Comparison of ENCODE assay signal across 7 mouse cellular contexts in genomic region chr15:10485484-10486364, GRCm38 (mm10). TPM values are rescaled to one million over a fixed set of nuclear protein-coding genes. Genes with fewer than 3 reads are reported as not detected.
DNase-seq lines count a peak whose midpoint lies in the region; ATAC-seq lines count a peak whose summit lies in the region.

TSS of gene Brix1 (minus strand) at chr15:10485947.
TSS of gene Rad1 (plus strand) at chr15:10486018.

- H3K4me1 ChIP-seq in intestine, embryonic 16.5 days (ENCODE audit: control insufficient read depth, insufficient read depth, low read length): peaks cover 15% of the 10 kb centered on the region
- peaks cover 14% of the 10 kb centered on the region for H3K4me1 ChIP-seq in midbrain, embryonic 11.5 days (ENCODE audit: control insufficient read depth, insufficient read depth, low read length)

- H3K9ac ChIP-seq in intestine, embryonic 16.5 days (ENCODE audit: low read depth, low read length): peak within 1 kb of the TSS; percentile 93
- peak within 1 kb of the TSS; percentile 84 for H3K9ac ChIP-seq in midbrain, embryonic 11.5 days (ENCODE audit: low read length)

- DNase-seq in adrenal gland, adult 8-10 months: peak; percentile 93
- peak; percentile 93 for DNase-seq in embryo, embryonic 9.5 days (ENCODE audit: extremely low spot score)
- DNase-seq in gastrocnemius, postnatal 4 days (ENCODE audit: low spot score in 2 of 2): peak; percentile 73 to 90
- DNase-seq in left cerebral cortex, postnatal 36 days (ENCODE audit: low spot score in 2 of 2): peak; percentile 94 to 96
- peak; percentile 98 for DNase-seq in midbrain, embryonic 11.5 days (ENCODE audit: low spot score, missing footprints)
- DNase-seq in skeletal muscle tissue, adult 2 months (ENCODE audit: low read depth, low spot score): peak; percentile 92

- 0 out of 2 replicates have a peak, but pooled peaks cover 3% of the 10 kb centered on the region for H3K36me3 ChIP-seq in intestine, embryonic 16.5 days (ENCODE audit: control insufficient read depth, insufficient read depth, low read length)
- peaks cover 2% of the 10 kb centered on the region; the same call in 1 of the 2 replicates for H3K36me3 ChIP-seq in midbrain, embryonic 11.5 days (ENCODE audit: control insufficient read depth, insufficient read depth, low read length)

- intact Hi-C loops in left cerebral cortex, postnatal 36 days (cut with DNase I): loop anchor here (10.0 kb wide), 1 partner anchor 499 kb away; the partner anchor contains the start of gene Amacr

- no peaks in the 10 kb centered on the region for H3K9me3 ChIP-seq in intestine, embryonic 16.5 days (ENCODE audit: control insufficient read depth, low read length)
- H3K9me3 ChIP-seq in midbrain, embryonic 11.5 days (ENCODE audit: control insufficient read depth, low read length): no peaks in the 10 kb centered on the region

- peak within 1 kb of the TSS; percentile 84 for H3K4me2 ChIP-seq in intestine, embryonic 16.5 days (ENCODE audit: low read depth, low read length)
- peak within 1 kb of the TSS; percentile 61 for H3K4me2 ChIP-seq in midbrain, embryonic 11.5 days

- ATAC-seq in intestine, embryonic 16.5 days: peak; percentile 100
- peak; percentile 100 for ATAC-seq in midbrain, embryonic 11.5 days (ENCODE audit: low FRiP score)

- peak within 1 kb of the TSS; percentile 39 for H3K27ac ChIP-seq in intestine, embryonic 16.5 days (ENCODE audit: low read length)
- peak within 1 kb of the TSS; percentile 54; the same call in 1 of the 2 replicates for H3K27ac ChIP-seq in midbrain, embryonic 11.5 days (ENCODE audit: low read depth, low read length)

- WGBS in intestine, embryonic 16.5 days: under 1% methylated on average over 58 of the region's 58 CpGs
- WGBS in midbrain, embryonic 11.5 days: under 1% methylated on average over 58 of the region's 58 CpGs

- peak within 1 kb of the TSS; percentile 84 for H3K4me3 ChIP-seq in intestine, embryonic 16.5 days (ENCODE audit: low read length)
- peak within 1 kb of the TSS; percentile 90 for H3K4me3 ChIP-seq in midbrain, embryonic 11.5 days (ENCODE audit: low read depth, low read length)

- H3K27me3 ChIP-seq in intestine, embryonic 16.5 days (replicated peaks; ENCODE audit: control insufficient read depth, insufficient read depth, low read length): no peaks in the 10 kb centered on the region
- H3K27me3 ChIP-seq in midbrain, embryonic 11.5 days (ENCODE audit: control insufficient read depth, insufficient read depth, low read length): no peaks in the 10 kb centered on the region

RNA-seq across cellular contexts. Expression of gene Brix1, which starts in this region (rescaled TPM):
- total RNA-seq in adrenal gland, adult 8-10 months (2022): 10 to 100 TPM; 42.7 to 57.4 (median 48.8) TPM
- total RNA-seq in gastrocnemius, postnatal 4 days (2021): 10 to 100 TPM; 30.3 to 31.0 TPM
- 86.2 and 95.5 TPM in 2 replicates for polyA plus RNA-seq in intestine, embryonic 16.5 days (2015; fragmentation: Nextera tagmentation; extraction: Ambion mirVana)
- total RNA-seq in left cerebral cortex, postnatal 36 days (2021): 10 to 100 TPM; 19.2 to 22.1 TPM
- 134 and 162 TPM in 2 replicates for polyA plus RNA-seq in midbrain, embryonic 11.5 days (2014; fragmentation: Nextera tagmentation; extraction: Ambion mirVana)

RNA-seq across cellular contexts. Expression of gene Rad1, which starts in this region (rescaled TPM):
- total RNA-seq in adrenal gland, adult 8-10 months (2022): 10 to 100 TPM; 14.3 to 21.8 (median 16.8) TPM
- 10 to 100 TPM in 1 of 2 experiments, 1 to 10 TPM in 1; 8.9 to 10.2 TPM for total RNA-seq in gastrocnemius, postnatal 4 days (2021)
- polyA plus RNA-seq in intestine, embryonic 16.5 days (2015; fragmentation: Nextera tagmentation; extraction: Ambion mirVana): 18.5 and 21.9 TPM in 2 replicates
- 10 to 100 TPM; 13.6 to 18.7 TPM for total RNA-seq in left cerebral cortex, postnatal 36 days (2021)
- 27.7 and 33.2 TPM in 2 replicates for polyA plus RNA-seq in midbrain, embryonic 11.5 days (2014; fragmentation: Nextera tagmentation; extraction: Ambion mirVana)

Comparison
In these comparisons a context has a peak if more than half of its experiments do, and no peak if none do; other contexts are left out.
1. Peak in every context shown above with its lines: DNase-seq, ATAC-seq, H3K4me3 ChIP-seq and H3K27ac ChIP-seq.